Mouse (Mus musculus) adrenal gland, postnatal 25 days (tissue): ENCODE measurements around the gene Gm10643. TPM values are rescaled to one million over a fixed set of nuclear protein-coding genes. Genes with fewer than 3 reads are reported as not detected.

Source experiments
- DNase-seq: peaks from one replicate; pipeline ENCODE4 v3.0.0; 2021; ENCODE audit warnings: mixed read lengths
- microRNA-seq, 2 experiments: library from miRNA; unstranded; fragments of <30 nt; microRNA quantifications; one replicate each; pipeline ENCODE4 v1.2.0; 2021
- total RNA-seq: library from RNA; stranded (reverse); gene quantifications from 2 replicates; pipeline ENCODE4 v1.2.3, GENCODE M21; 2021

The Gm10643 gene
- total RNA-seq, 1 experiment from 2014 or later = 3.5 TPM

- DNase-seq = peak; percentile 66
These were observed 25.9 kb downstream of the Gm10643 start for GRCm38 (mm10) chr8:84039050-84039449.

GRCm38 (mm10) chr8:84038015-84038414 lies 26.9 kb downstream of the Gm10643 start:
- DNase-seq = peak; percentile 41

DNA sequence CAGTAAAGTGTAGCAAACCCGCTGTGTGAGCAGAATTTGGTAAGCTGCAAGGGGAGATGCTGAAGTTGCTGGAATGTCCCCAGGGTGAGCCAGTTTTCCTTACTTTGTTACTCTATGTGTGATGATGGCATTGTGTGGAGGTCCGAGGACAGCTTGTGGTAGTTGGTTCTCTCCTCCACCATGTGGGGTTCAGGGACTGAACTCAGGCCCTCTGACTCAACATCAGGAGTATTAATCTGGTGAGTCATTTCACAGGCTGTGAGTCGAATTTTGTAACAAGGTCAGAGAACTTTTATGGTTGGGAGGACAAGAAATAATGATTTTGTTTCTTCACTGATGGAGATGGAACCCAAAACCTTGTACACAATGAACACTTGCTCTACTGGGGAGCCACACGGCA lies 32.2 kb downstream of the Gm10643 start:
- no peak for DNase-seq

- DNase-seq = no peak
These were observed 35.7 kb downstream of the Gm10643 start for GRCm38 (mm10) chr8:84029272-84029671.

DNA sequence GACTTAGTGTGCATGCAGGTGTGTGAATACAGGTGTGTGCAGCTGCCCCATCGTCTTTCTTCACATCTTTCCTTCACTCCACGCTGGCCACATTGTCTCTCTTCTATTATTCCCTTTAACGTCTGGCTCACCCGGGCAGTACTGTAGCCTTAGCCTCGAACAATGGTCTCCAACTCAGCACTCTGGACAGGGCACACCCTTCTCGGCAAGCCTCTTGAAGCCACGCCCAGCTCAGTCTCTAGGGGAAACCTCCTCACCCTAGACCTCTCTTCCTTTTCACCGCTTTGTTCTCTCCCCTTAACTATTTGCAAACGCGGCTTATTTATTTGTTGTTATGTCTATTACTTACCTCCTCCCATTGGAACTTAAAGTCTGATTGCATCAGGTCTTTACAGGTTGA lies 37.5 kb downstream of the Gm10643 start:
- DNase-seq = no peak

DNA sequence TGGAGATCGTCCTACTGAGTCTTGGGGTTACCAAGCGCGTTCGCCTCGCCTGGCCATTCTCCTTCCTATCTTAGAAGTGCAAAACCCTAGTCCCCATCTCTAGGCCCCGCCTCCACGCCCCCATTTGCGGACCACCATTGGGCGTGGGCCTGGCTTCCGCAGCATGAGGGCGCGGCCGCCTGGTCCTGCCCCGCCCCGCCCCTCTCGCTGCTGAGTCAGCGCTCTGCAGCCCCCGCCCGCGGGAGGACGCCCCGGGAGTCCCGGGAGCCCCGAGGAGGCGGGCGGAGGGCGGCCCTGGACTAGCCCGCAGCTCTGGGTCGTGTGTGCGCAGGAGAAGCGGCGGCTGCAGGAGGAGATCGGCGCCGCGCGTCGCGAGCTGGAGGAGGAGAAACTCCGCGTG lies 39.1 kb downstream of the Gm10643 start:
- DNase-seq = peak; percentile 70

DNA sequence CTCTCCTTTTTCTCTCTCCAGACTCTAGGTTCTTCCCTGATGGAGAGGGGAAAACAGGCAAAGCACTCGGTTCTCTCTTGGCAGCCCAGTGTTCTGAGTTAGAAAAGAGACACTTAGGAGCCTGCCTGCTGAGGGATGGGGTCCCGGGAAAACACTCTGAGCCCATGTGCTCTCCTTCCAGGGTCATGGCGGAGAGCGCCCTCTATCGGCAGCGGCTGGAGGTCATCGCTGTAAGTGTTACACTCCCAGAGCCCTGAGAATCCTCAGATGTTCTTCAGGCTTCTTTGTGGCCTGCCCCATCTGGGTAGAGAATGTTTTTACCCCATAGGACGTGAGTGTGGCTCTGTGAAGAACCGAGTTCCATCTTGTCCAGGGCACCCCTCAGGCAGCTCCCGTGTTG lies 40.8 kb downstream of the Gm10643 start:
- peak; percentile 62 for DNase-seq

GRCm38 (mm10) chr8:84023631-84024030 lies 41.3 kb downstream of the Gm10643 start:
- DNase-seq = no peak

DNA sequence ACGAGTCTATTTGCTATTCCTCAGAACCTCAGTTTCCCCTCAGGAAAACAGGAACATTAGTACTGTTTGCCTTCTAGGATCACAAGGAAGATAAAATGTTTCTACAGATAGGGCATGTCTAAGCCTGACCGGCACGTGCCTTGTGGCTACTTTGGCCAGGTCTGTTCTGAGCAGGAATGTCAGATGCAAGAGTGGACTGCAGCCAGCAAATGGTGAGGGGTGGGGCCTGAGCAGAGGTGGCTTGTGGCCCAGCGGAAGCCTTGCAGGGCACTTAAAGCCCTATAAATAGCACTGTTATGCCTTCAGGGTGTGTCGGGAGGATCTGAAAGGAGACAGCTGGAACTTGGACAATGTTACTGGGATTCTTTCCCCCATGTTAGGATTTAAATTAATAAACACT lies 41.9 kb downstream of the Gm10643 start:
- DNase-seq = no peak

- DNase-seq = no peak
These were observed 43.4 kb downstream of the Gm10643 start for GRCm38 (mm10) chr8:84021569-84021968.

- DNase-seq = no peak
These were observed 43.8 kb downstream of the Gm10643 start, which contains the start of gene Palm3 for GRCm38 (mm10) chr8:84021096-84021495. Gene Palm3, plus strand, starts transcription at chr8:84021471.

DNA sequence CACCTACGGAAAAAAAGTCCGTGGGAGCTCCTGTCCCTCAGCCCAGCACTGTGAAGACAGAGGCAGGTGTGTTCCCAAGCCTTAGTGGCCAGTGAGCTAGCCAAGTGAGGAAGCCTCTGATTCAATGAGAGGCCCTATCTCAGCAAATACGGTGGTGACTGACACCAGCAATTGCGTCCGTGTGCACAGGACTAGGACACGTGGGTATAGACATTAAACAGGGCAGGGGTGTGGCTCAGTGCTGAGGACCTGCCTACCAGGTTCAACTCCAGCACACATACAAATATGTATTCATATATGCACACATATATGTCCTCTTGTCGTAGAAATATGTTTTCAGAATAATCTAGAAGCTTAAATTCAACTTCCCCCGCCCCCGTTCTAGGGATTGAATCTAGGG lies 45.2 kb downstream of the Gm10643 start:
- DNase-seq = no peak

DNA sequence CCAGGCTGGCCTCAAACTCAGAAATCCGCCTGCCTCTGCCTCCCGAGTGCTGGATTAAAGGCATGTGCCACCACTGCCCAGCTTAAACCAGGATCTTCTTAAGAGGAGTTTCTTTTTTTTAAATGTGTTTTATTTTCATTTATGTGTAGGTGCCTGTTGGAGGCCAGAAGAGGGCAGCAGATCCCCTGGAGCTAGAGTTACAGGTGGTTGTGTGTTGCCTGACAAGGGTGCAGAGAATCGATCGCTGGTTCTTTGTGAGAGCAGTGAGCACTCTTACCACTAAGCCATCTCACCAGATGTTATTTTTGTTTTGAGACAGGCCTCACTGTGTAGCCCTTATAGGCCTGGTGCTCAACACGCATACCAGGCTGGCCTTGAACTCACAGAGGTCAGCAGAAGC lies 49.1 kb downstream of the Gm10643 start:
- DNase-seq = no peak

Small RNA genes lying within 50 kb of the gene (microRNA-seq; reads per million reads assigned to microRNA genes)
- 0 reads per million in 2 experiments for gene Mir709

Other genes with a start within 250 kb of the Gm10643 start
- gene Adgrl1, start 165.0 kb downstream of the Gm10643 start, total RNA-seq = 73.5 and 114 TPM in 2 replicates
- 2.1 and 3.2 TPM in 2 replicates for gene Gm10644, start 109.9 kb downstream of the Gm10643 start, total RNA-seq
- 6.0 and 7.2 TPM in 2 replicates for gene Asf1b, start 109.6 kb downstream of the Gm10643 start, total RNA-seq
- gene Prkaca, start 92.1 kb downstream of the Gm10643 start, total RNA-seq = 284 and 302 TPM in 2 replicates
- gene Samd1, start 67.5 kb downstream of the Gm10643 start, total RNA-seq = 44.8 and 49.8 TPM in 2 replicates
- 0.67 TPM in 1 of 2 replicates, not detected in the other for gene 1700067K01Rik, start 63.6 kb downstream of the Gm10643 start, total RNA-seq
- gene 2210011C24Rik, start 53.0 kb downstream of the Gm10643 start, total RNA-seq = not detected in 2 replicates
- gene Palm3, start 43.7 kb downstream of the Gm10643 start, total RNA-seq = 0.76 and 1.4 TPM in 2 replicates
- gene Il27ra, start 22.5 kb downstream of the Gm10643 start, total RNA-seq = 2.5 and 3.6 TPM in 2 replicates
- not detected in 2 replicates for gene Rln3, start 20.1 kb downstream of the Gm10643 start, total RNA-seq
- 23.1 and 26.1 TPM in 2 replicates for gene Rfx1, start 1.7 kb upstream of the Gm10643 start, total RNA-seq
- 21.2 and 24.5 TPM in 2 replicates for gene Dcaf15, start 39.6 kb upstream of the Gm10643 start, total RNA-seq
- gene Podnl1, start 60.9 kb upstream of the Gm10643 start, total RNA-seq = 0.62 and 1.0 TPM in 2 replicates
- 31.4 and 34.9 TPM in 2 replicates for gene Cc2d1a, start 82.8 kb upstream of the Gm10643 start, total RNA-seq
- gene 4930432K21Rik, start 82.9 kb upstream of the Gm10643 start, total RNA-seq = 0.73 and 1.4 TPM in 2 replicates
- gene Nanos3, start 120.1 kb upstream of the Gm10643 start, total RNA-seq = 1.3 TPM in 1 of 2 replicates, not detected in the other
- 41.3 and 44.1 TPM in 2 replicates for gene Zswim4, start 171.9 kb upstream of the Gm10643 start, total RNA-seq
- gene D8Ertd738e, start 184.6 kb upstream of the Gm10643 start, total RNA-seq = 261 and 266 TPM in 2 replicates
- 31.3 and 45.3 TPM in 2 replicates for gene Mri1, start 192.2 kb upstream of the Gm10643 start, total RNA-seq
- gene Ccdc130, start 205.2 kb upstream of the Gm10643 start, total RNA-seq = 15.0 and 24.8 TPM in 2 replicates